Mouse (Mus musculus) embryonic facial prominence, embryonic 12.5 days (tissue): ENCODE data around the gene Cdc25b. TPM values are rescaled to one million over a fixed set of nuclear protein-coding genes. Genes with fewer than 3 reads are reported as not detected.

ENCODE experiments used
- ATAC-seq: fragments of 200-750 bp; cut with Nextera tagmentation; 2 replicates; pipeline ENCODE4 v1.8.0; 2017; ENCODE audit not compliant: insufficient number of reproducible peaks, insufficient read depth, low FRiP score, low TSS enrichment
- H3K27ac ChIP-seq: fragments of 300-500 bp; sonication (generic); 2 replicates; pipeline ENCODE4 v1.5.1; 2016; ENCODE audit warnings: mild to moderate bottlenecking
- H3K27me3 ChIP-seq: fragments of 300-500 bp; sonication (generic); 2 replicates; pipeline ENCODE4 v1.6.1; 2016; ENCODE audit warnings: mild to moderate bottlenecking, moderate library complexity
- H3K36me3 ChIP-seq: fragments of 300-500 bp; sonication (generic); 2 replicates; pipeline ENCODE4 v1.6.1; 2016; ENCODE audit warnings: mild to moderate bottlenecking
- H3K4me1 ChIP-seq: fragments of 300-500 bp; sonication (generic); 2 replicates; pipeline ENCODE4 v1.6.1; 2016
- H3K4me2 ChIP-seq: fragments of 300-500 bp; sonication (generic); replicated peaks from 2 replicates; pipeline ENCODE4 v1.6.1; 2016; ENCODE audit warnings: mild to moderate bottlenecking, moderate library complexity
- H3K4me3 ChIP-seq: fragments of 300-500 bp; sonication (generic); 2 replicates; pipeline ENCODE4 v1.5.1; 2016; ENCODE audit warnings: mild to moderate bottlenecking
- H3K9ac ChIP-seq: fragments of 300-500 bp; sonication (generic); 2 replicates; pipeline ENCODE4 v1.6.1; 2016; ENCODE audit warnings: mild to moderate bottlenecking, moderate library complexity
- H3K9me3 ChIP-seq: fragments of 300-500 bp; sonication (generic); 2 replicates; pipeline ENCODE4 v1.6.1; 2016; ENCODE audit warnings: mild to moderate bottlenecking, moderate library complexity
- WGBS: fragments of 180-500 bp; shearing (Covaris S2); methylation state at CpG from one replicate; pipeline ENCODE4 v1.1.7; 2016; 5-methylcytosine and 5-hydroxymethylcytosine counted together
- polyA plus RNA-seq: library from polyadenylated mRNA; unstranded; fragments of >200 nt; fragmentation: Nextera tagmentation; extraction: Ambion mirVana; gene quantifications from 2 replicates; pipeline ENCODE4 v1.2.1, GENCODE M21; 2016

Gene Cdc25b
- polyA plus RNA-seq, 1 experiment from 2014 or later: 52.3 TPM

DNA sequence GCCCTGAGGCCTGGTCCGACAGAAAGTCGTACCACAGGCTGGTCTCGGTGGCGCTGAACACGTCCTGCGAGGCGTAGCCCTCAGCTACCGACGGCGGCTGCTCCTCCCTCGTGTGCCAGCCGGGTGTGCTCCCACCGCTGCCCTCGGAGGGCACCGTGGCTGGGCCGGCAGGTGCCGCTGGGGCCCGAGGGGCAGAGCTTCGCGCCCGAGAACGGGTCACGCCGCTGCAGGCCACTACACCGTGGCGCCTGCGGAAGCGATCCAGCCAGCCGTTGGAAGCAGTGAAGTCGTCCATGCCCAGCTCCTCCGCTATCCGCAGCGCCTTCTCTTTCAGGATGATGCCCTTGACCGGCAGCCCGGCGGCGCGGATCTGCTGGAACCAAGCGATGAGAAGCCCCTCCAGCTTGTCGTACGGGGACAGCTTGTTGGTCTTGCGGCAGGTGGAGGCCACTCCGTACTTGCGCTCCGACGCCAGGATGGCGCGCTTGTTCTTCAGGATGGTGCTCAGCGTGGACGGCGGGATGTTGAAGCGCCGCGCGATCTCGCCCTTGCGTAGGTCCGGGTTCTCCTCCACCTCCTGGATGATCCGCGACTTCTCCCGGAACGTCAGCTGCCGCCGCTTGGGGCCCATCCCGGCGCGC, 7.4 kb upstream of the Cdc25b start:
- H3K4me1 ChIP-seq: peaks cover 36% of the 10 kb centered on the region
- WGBS: 1% methylated on average over 67 of the region's 67 CpGs
- peak overlapping the region; percentile 99 for H3K4me2 ChIP-seq
- H3K9me3 ChIP-seq: no peaks in the 10 kb centered on the region
- H3K9ac ChIP-seq: peak overlapping the region; percentile 88
- no peaks in the 10 kb centered on the region for H3K27me3 ChIP-seq
- peak overlapping the region; percentile 79 for H3K4me3 ChIP-seq
- peak overlapping the region; percentile 84 for H3K27ac ChIP-seq
- ATAC-seq: peak; percentile 29; the same call in 1 of the 2 replicates
- peaks cover 11% of the 10 kb centered on the region; the same call in 1 of the 2 replicates for H3K36me3 ChIP-seq

- Histone ChIP-seq H3K4me1 (peaks cover 30% of the 10 kb centered on the region), H3K4me2 (peak within 1 kb of the TSS; percentile 99), H3K36me3 (peaks cover 11% of the 10 kb centered on the region; the same call in 1 of the 2 replicates), H3K27ac (peak within 1 kb of the TSS; percentile 84), H3K27me3 (no peaks in the 10 kb centered on the region), H3K9ac (peak within 1 kb of the TSS; percentile 88), H3K9me3 (no peaks in the 10 kb centered on the region), H3K4me3 (peak within 1 kb of the TSS; percentile 79)
- WGBS: 4% methylated on average over 34 of the region's 57 CpGs
- ATAC-seq: peak; percentile 73; the same call in 1 of the 2 replicates
These were observed 6.7 kb upstream of the Cdc25b start, which contains the start of gene Cenpb for GRCm38 (mm10) chr2:131179990-131180587. Cenpb (minus strand) TSS chr2:131180067.

DNA sequence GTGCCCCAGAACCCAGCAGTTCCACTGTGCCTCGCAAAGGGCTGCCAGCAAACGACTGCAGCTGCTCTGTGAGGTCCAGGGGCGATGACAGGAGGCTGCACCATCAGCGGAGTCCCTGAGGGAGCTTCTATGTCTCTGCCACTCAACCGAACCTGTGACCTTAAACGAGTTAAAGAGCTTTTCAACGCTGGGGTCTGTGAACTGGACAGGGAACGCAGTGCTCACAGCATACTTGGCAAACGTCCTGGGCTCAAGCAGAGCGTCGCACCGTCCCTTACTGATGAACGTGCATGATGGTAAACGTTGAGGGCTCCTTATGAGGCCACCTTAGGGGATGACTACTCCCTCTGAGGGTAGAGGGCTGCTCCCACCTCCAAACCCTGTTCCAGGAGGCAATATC, 406 bp upstream of the Cdc25b start:
- H3K4me1 ChIP-seq: peaks cover 35% of the 10 kb centered on the region
- H3K27ac ChIP-seq: peak overlapping the region; percentile 12; the same call in 1 of the 2 replicates
- H3K36me3 ChIP-seq: peaks cover 6% of the 10 kb centered on the region; the same call in 1 of the 2 replicates
- H3K4me2 ChIP-seq: peak overlapping the region; percentile 83
- 0 out of 2 replicates have a peak, but pooled peaks cover 4% of the 10 kb centered on the region for H3K27me3 ChIP-seq
- WGBS: 2% methylated on average over 14 of the region's 14 CpGs
- H3K9ac ChIP-seq: peak overlapping the region; percentile 71
- H3K9me3 ChIP-seq: no peaks in the 10 kb centered on the region
- H3K4me3 ChIP-seq: peak overlapping the region; percentile 63
- ATAC-seq: peak; percentile 37; the same call in 1 of the 2 replicates

DNA sequence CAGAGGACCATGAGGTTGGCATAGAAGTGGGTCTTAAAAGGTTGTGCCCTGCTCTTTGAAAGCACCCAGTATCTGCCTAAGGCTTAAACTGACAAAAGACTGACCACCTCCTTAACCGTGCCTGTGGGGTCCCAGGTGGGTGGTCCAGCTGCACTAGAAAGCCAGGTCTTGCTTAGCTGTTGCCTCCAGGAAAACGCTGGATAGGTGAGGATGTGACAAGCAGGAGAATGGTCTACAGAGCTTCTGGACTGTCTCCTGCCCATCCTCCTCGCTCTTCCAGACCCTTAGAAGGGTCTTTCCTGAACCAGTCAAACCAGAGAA, 813 bp downstream of the Cdc25b start:
- no peaks in the 10 kb centered on the region for H3K9me3 ChIP-seq
- H3K4me2 ChIP-seq: peak overlapping the region; percentile 83
- H3K4me3 ChIP-seq: peak overlapping the region; percentile 63
- peaks cover 35% of the 10 kb centered on the region for H3K4me1 ChIP-seq
- WGBS: 20% methylated on average over 3 of the region's 3 CpGs
- H3K9ac ChIP-seq: peak overlapping the region; percentile 71; the same call in 1 of the 2 replicates
- H3K36me3 ChIP-seq: peaks cover 15% of the 10 kb centered on the region
- 0 out of 2 replicates have a peak, but pooled peaks cover 4% of the 10 kb centered on the region for H3K27me3 ChIP-seq
- ATAC-seq: no peak
- no peak overlapping the region for H3K27ac ChIP-seq

GRCm38 (mm10) chr2:131188311-131188710, 1.6 kb downstream of the Cdc25b start:
- H3K9me3 ChIP-seq: no peaks in the 10 kb centered on the region
- WGBS: 94% methylated on average over 5 of the region's 5 CpGs
- H3K27ac ChIP-seq: no peak overlapping the region
- no peak for ATAC-seq
- H3K36me3 ChIP-seq: peaks cover 23% of the 10 kb centered on the region
- H3K9ac ChIP-seq: no peak overlapping the region
- H3K4me1 ChIP-seq: peaks cover 35% of the 10 kb centered on the region
- 0 out of 2 replicates have a peak, but pooled peaks cover 4% of the 10 kb centered on the region for H3K27me3 ChIP-seq
- peak overlapping the region; percentile 83 for H3K4me2 ChIP-seq
- no peak overlapping the region for H3K4me3 ChIP-seq

- WGBS: 46% methylated on average over 5 of the region's 5 CpGs
- H3K9ac ChIP-seq: no peak overlapping the region
- ATAC-seq: no peak
- H3K4me1 ChIP-seq: peaks cover 35% of the 10 kb centered on the region
- H3K27ac ChIP-seq: peak overlapping the region; percentile 69
- no peaks in the 10 kb centered on the region for H3K9me3 ChIP-seq
- H3K4me2 ChIP-seq: peak overlapping the region; percentile 3; the same call in 1 of the 2 replicates
- H3K36me3 ChIP-seq: peaks cover 37% of the 10 kb centered on the region
- no peak overlapping the region for H3K4me3 ChIP-seq
- 0 out of 2 replicates have a peak, but pooled peaks cover 4% of the 10 kb centered on the region for H3K27me3 ChIP-seq
These were observed 3.0 kb downstream of the Cdc25b start for GRCm38 (mm10) chr2:131189521-131190309.

DNA sequence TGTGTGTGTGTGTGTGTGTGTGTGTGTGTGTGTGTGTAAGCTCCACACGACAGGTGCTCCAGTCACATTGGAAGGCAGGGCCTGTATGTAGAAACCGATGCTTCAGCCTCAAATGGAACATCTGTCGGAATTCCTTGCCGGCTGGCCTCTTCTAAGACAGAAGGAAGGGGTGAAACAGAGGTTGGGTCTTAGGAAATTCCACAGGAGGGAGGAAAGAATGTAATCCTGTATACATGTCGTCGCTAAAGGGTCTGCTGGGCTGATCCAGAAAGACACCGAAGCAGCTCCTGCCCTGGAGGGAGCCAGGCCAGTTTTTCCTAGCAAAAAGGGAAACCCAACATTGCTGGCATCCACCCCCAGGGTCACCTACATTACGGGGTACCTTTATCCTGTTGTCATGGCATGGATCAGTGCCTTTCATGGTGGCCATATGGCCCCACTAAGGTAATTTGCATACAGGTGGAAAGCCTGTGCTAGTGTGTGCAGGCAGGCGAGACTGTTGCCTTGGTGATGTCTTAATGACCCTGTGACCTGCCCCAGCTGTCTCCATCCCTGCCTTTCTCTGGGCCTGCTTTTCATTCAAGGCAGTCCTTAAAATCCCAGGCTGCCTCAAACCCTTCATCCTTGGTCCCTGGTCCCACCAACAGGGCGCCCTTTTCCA, 3.7 kb downstream of the Cdc25b start:
- no peak overlapping the region for H3K4me3 ChIP-seq
- peak overlapping the region; percentile 69 for H3K27ac ChIP-seq
- H3K27me3 ChIP-seq: 0 out of 2 replicates have a peak, but pooled peaks cover 4% of the 10 kb centered on the region
- H3K9me3 ChIP-seq: no peaks in the 10 kb centered on the region
- H3K4me2 ChIP-seq: no peak overlapping the region; the same call in 1 of the 2 replicates
- ATAC-seq: peak; percentile 30; the same call in 1 of the 2 replicates
- WGBS: 27% methylated on average over 10 of the region's 10 CpGs
- H3K4me1 ChIP-seq: peaks cover 35% of the 10 kb centered on the region
- H3K36me3 ChIP-seq: peaks cover 44% of the 10 kb centered on the region
- H3K9ac ChIP-seq: no peak overlapping the region

DNA sequence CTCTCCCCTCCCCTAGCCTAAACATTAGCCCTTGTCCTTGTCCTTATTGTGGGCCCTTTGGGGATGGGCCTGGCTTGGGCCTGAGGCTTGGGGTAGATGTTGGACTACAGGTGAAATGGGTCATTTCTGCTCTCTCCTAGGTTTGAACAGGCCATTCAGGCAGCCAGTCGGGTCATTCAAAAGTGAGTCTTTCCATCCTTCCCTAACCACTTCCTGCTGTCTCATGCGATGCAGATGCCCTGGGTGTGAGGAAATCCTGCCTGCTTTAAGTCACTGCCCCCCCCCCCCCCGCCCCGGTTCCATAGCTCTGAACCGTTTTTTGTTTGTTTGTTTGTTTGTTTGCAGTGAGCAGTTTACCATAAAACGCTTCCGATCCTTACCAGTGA, 4.2 kb downstream of the Cdc25b start:
- Histone ChIP-seq H3K9me3 (no peaks in the 10 kb centered on the region), H3K4me1 (peaks cover 35% of the 10 kb centered on the region), H3K27me3 (no peaks in the 10 kb centered on the region), H3K36me3 (peaks cover 46% of the 10 kb centered on the region), H3K4me3 (no peak overlapping the region), H3K27ac (no peak overlapping the region), H3K9ac (no peak overlapping the region), H3K4me2 (no peak overlapping the region)
- WGBS: 67% methylated on average over 7 of the region's 7 CpGs
- ATAC-seq: no peak

- H3K9ac ChIP-seq: no peak overlapping the region
- no peak for ATAC-seq
These were observed 10.0 kb downstream of the Cdc25b start for GRCm38 (mm10) chr2:131196606-131197316.

DNA sequence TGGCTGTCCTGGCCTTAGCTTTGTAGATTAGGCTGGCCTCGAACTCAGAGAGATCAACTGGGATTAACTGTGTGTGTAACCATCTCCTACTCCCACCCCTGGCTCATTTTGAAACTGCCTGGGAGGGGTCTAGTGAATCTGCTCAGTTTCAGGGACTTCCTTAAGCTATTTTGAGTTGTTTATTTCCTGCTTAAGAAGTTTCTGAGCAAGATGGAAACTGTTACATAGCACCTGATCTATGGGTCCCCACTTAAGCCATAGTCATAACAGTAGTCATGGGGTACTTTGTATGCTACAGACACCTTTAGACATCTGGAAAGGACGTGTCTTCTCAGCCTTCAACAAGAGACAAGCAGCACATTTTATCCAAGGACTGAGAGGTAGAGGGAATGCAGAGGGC, 14.0 kb downstream of the Cdc25b start:
- H3K4me3 ChIP-seq: no peak overlapping the region
- H3K9me3 ChIP-seq: no peaks in the 10 kb centered on the region
- peaks cover 8% of the 10 kb centered on the region; the same call in 1 of the 2 replicates for H3K4me1 ChIP-seq
- H3K4me2 ChIP-seq: no peak overlapping the region
- ATAC-seq: no peak
- WGBS: 74% methylated on average over 2 of the region's 2 CpGs
- H3K9ac ChIP-seq: no peak overlapping the region
- no peaks in the 10 kb centered on the region for H3K27me3 ChIP-seq
- no peak overlapping the region for H3K27ac ChIP-seq
- H3K36me3 ChIP-seq: peaks cover 18% of the 10 kb centered on the region

More at GRCm38 (mm10) chr2:131196606-131197316, 10.0 kb downstream of the Cdc25b start:
- Histone ChIP-seq H3K4me1 (no peaks in the 10 kb centered on the region), H3K4me3 (no peak overlapping the region), H3K4me2 (no peak overlapping the region), H3K27ac (no peak overlapping the region), H3K36me3 (peaks cover 54% of the 10 kb centered on the region), H3K9me3 (no peaks in the 10 kb centered on the region), H3K27me3 (no peaks in the 10 kb centered on the region)
- 92% methylated on average over 16 of the region's 16 CpGs for WGBS
